ENCODE assay signal across 8 mouse cellular contexts in genomic region chr19:29947891-29948801, GRCm38 (mm10). TPM values are rescaled to one million over a fixed set of nuclear protein-coding genes. Genes with fewer than 3 reads are reported as not detected.
A peak's percentile ranks its signal among the peaks of the same experiment; 100 is the strongest.
DNase-seq lines count a peak whose midpoint lies in the region; ATAC-seq and TF ChIP-seq lines count a peak whose summit lies in the region.

No protein-coding gene starts in this region.

- H3K4me1 ChIP-seq in limb, embryonic 11.5 days (ENCODE audit: control insufficient read depth, insufficient read depth, low read length): no peaks in the 10 kb centered on the region
- peaks cover 32% of the 10 kb centered on the region for H3K4me1 ChIP-seq in midbrain, embryonic 13.5 days (replicated peaks)
- peaks cover 6% of the 10 kb centered on the region for H3K4me1 ChIP-seq in small intestine, adult 2 months (ENCODE audit: control insufficient read depth, insufficient read depth, insufficient read length, low read length)

- H3K4me3 ChIP-seq in limb, embryonic 11.5 days (ENCODE audit: low read depth, low read length): peak overlapping the region; percentile 37
- H3K4me3 ChIP-seq in midbrain, embryonic 13.5 days (replicated peaks): peak overlapping the region; percentile 34
- peak overlapping the region; percentile 41 for H3K4me3 ChIP-seq in small intestine, adult 2 months (ENCODE audit: low read depth, low read length)

- H3K9ac ChIP-seq in limb, embryonic 11.5 days (ENCODE audit: low read length): peak overlapping the region; percentile 30; the same call in 1 of the 2 replicates
- peak overlapping the region; percentile 50 for H3K9ac ChIP-seq in midbrain, embryonic 13.5 days (replicated peaks)

- 24% methylated on average over 25 of the region's 25 CpGs for WGBS in limb, embryonic 11.5 days
- 20% methylated on average over 25 of the region's 25 CpGs for WGBS in midbrain, embryonic 13.5 days
- 12% methylated on average over 25 of the region's 25 CpGs for WGBS in small intestine, adult 2 months

- H3K27ac ChIP-seq in limb, embryonic 11.5 days (replicated peaks; ENCODE audit: low read depth, low read length): no peak overlapping the region
- no peak overlapping the region for H3K27ac ChIP-seq in midbrain, embryonic 13.5 days
- peak overlapping the region; percentile 88 for H3K27ac ChIP-seq in small intestine, adult 2 months (ENCODE audit: insufficient read depth, low read depth, low read length)

- peak overlapping the region; percentile 82 for H3K4me2 ChIP-seq in limb, embryonic 11.5 days (ENCODE audit: low read depth, severe bottlenecking)
- H3K4me2 ChIP-seq in midbrain, embryonic 13.5 days (replicated peaks): peak overlapping the region; percentile 61

- TF ChIP-seq POLR2A in brain, embryonic 14.5 days (IDR thresholded peaks at IDR 0.05; ENCODE audit: borderline replicate concordance, extremely low read depth, insufficient read depth, insufficient read length, poor library complexity, severe bottlenecking): no peak
- TF ChIP-seq POLR2A in small intestine, adult 2 months (IDR thresholded peaks at IDR 0.05; ENCODE audit: low read depth, low read length): no peak

- no peaks in the 10 kb centered on the region for H3K36me3 ChIP-seq in limb, embryonic 11.5 days (ENCODE audit: control insufficient read depth, insufficient read depth, low read length)
- H3K36me3 ChIP-seq in midbrain, embryonic 13.5 days: no peaks in the 10 kb centered on the region
- H3K36me3 ChIP-seq in small intestine, adult 2 months (ENCODE audit: control insufficient read depth, insufficient read depth, low read length): peaks cover 3% of the 10 kb centered on the region

- DNase-seq in brain, embryonic 14.5 days (ENCODE audit: low read depth): peak; percentile 92
- peak; percentile 90 to 91 for DNase-seq in heart, adult 9 months (ENCODE audit: low spot score in 2 of 2)
- peak; percentile 95 for DNase-seq in kidney, adult 8-10 months
- DNase-seq in limb, embryonic 11.5 days (ENCODE audit: low spot score): peak; percentile 75

- 0 out of 2 replicates have a peak, but pooled peaks have one; percentile 39 for ATAC-seq in erythroblast, adult 5-6 weeks (replicated peaks; ENCODE audit: low FRiP score, poor library complexity, severe bottlenecking)
- ATAC-seq in limb, embryonic 11.5 days (ENCODE audit: insufficient number of reproducible peaks, low FRiP score, low TSS enrichment, low read depth): peak; percentile 72; the same call in 1 of the 2 replicates
- ATAC-seq in midbrain, embryonic 13.5 days: peak; percentile 97
- ATAC-seq in erythroid progenitor cell, adult 5-6 weeks (replicated peaks; ENCODE audit: low FRiP score, poor library complexity, severe bottlenecking): no peak

- H3K27me3 ChIP-seq in limb, embryonic 11.5 days (ENCODE audit: control insufficient read depth, insufficient read depth, low read length): no peaks in the 10 kb centered on the region
- no peaks in the 10 kb centered on the region for H3K27me3 ChIP-seq in midbrain, embryonic 13.5 days
- no peaks in the 10 kb centered on the region for H3K27me3 ChIP-seq in small intestine, adult 2 months (ENCODE audit: control insufficient read depth, insufficient read depth, low read length)

- H3K9me3 ChIP-seq in limb, embryonic 11.5 days (ENCODE audit: control insufficient read depth, low read length): no peaks in the 10 kb centered on the region
- no peaks in the 10 kb centered on the region for H3K9me3 ChIP-seq in midbrain, embryonic 13.5 days

- TF ChIP-seq CTCF in brain, embryonic 14.5 days (IDR thresholded peaks at IDR 0.05; ENCODE audit: borderline replicate concordance, extremely low read depth, insufficient read depth, insufficient read length): peak; percentile 72
- TF ChIP-seq CTCF in small intestine, adult 2 months (IDR thresholded peaks at IDR 0.05; ENCODE audit: extremely low read depth, insufficient read length, insufficient replicate concordance, low read depth, low read length): peak; percentile 78; the same call in 1 of the 2 replicates

RNA-seq across cellular contexts. Expression of gene Il33, which starts 23.2 kb away (rescaled TPM):
- polyA plus RNA-seq in brain, embryonic 14.5 days (2012; rRNA removed): 0.43 and 0.79 TPM in 2 replicates
- total RNA-seq in erythroblast, adult 5-6 weeks (2015; ENCODE audit: low replicate concordance): not detected in 2 replicates
- total RNA-seq in erythroblast, adult 5-6 weeks (2017; ENCODE audit: low replicate concordance): not detected in 2 replicates
- 0.19 and 0.26 TPM in 2 replicates for polyA plus RNA-seq in limb, embryonic 11.5 days (2014; fragmentation: Nextera tagmentation; extraction: Ambion mirVana)
- 0.22 and 0.68 TPM in 2 replicates for polyA plus RNA-seq in midbrain, embryonic 13.5 days (2015; fragmentation: Nextera tagmentation; extraction: Ambion mirVana)
- 6.7 and 9.0 TPM in 2 replicates for polyA plus RNA-seq in small intestine, adult 2 months (2012; rRNA removed)
- not detected in 2 replicates for total RNA-seq in erythroid progenitor cell, adult 5-6 weeks (2015; ENCODE audit: low replicate concordance)
- not detected in 2 replicates for total RNA-seq in erythroid progenitor cell, adult 5-6 weeks (2017; ENCODE audit: low replicate concordance)

RNA-seq across cellular contexts. Expression of gene Trpd52l3, which starts 55.4 kb away (rescaled TPM):
- not detected in 2 replicates for polyA plus RNA-seq in brain, embryonic 14.5 days (2012; rRNA removed)
- total RNA-seq in erythroblast, adult 5-6 weeks (2015; ENCODE audit: low replicate concordance): not detected in 2 replicates
- not detected in 2 replicates for total RNA-seq in erythroblast, adult 5-6 weeks (2017; ENCODE audit: low replicate concordance)
- not detected in 2 replicates for polyA plus RNA-seq in limb, embryonic 11.5 days (2014; fragmentation: Nextera tagmentation; extraction: Ambion mirVana)
- polyA plus RNA-seq in midbrain, embryonic 13.5 days (2015; fragmentation: Nextera tagmentation; extraction: Ambion mirVana): not detected in 2 replicates
- not detected in 2 replicates for polyA plus RNA-seq in small intestine, adult 2 months (2012; rRNA removed)
- not detected in 2 replicates for total RNA-seq in erythroid progenitor cell, adult 5-6 weeks (2015; ENCODE audit: low replicate concordance)
- not detected in 2 replicates for total RNA-seq in erythroid progenitor cell, adult 5-6 weeks (2017; ENCODE audit: low replicate concordance)
